Mouse (Mus musculus) lung, embryonic 16.5 days (tissue): ENCODE results near the gene March1. TPM values are rescaled to one million over a fixed set of nuclear protein-coding genes. Genes with fewer than 3 reads are reported as not detected.

Experiments
- ATAC-seq: fragments of 200-750 bp; cut with Nextera tagmentation; 2 replicates; pipeline ENCODE4 v1.8.0; 2017; ENCODE audit warnings: low read depth, mild to moderate bottlenecking, moderate library complexity
- H3K27ac ChIP-seq: fragments of 300-500 bp; sonication (generic); 2 replicates; pipeline ENCODE4 v1.5.1; 2014; ENCODE audit warnings: mild to moderate bottlenecking, control low read depth, low read length
- H3K27me3 ChIP-seq: fragments of 300-500 bp; sonication (generic); 2 replicates; pipeline ENCODE4 v1.6.1; 2014; ENCODE audit warnings: low read depth, low read length, mixed read lengths; ENCODE audit not compliant: control insufficient read depth, insufficient read depth
- H3K36me3 ChIP-seq: fragments of 300-500 bp; sonication (generic); 2 replicates; pipeline ENCODE4 v1.6.1; 2014; ENCODE audit warnings: low read length; ENCODE audit not compliant: control insufficient read depth, insufficient read depth
- H3K4me1 ChIP-seq: fragments of 300-500 bp; sonication (generic); replicated peaks from 2 replicates; pipeline ENCODE4 v1.6.1; 2014; ENCODE audit warnings: low read length, mixed read lengths; ENCODE audit not compliant: control insufficient read depth, insufficient read depth
- H3K4me2 ChIP-seq: fragments of 300-500 bp; sonication (generic); 2 replicates; pipeline ENCODE4 v1.6.1; 2014; ENCODE audit warnings: low read depth, low read length, control low read depth
- H3K4me3 ChIP-seq: fragments of 300-500 bp; sonication (generic); 2 replicates; pipeline ENCODE4 v1.5.1; 2014; ENCODE audit warnings: mild to moderate bottlenecking, low read length, control low read depth
- H3K9ac ChIP-seq: fragments of 300-500 bp; sonication (generic); 2 replicates; pipeline ENCODE4 v1.6.1; 2014; ENCODE audit warnings: low read length, control low read depth
- H3K9me3 ChIP-seq: fragments of 300-500 bp; sonication (generic); 2 replicates; pipeline ENCODE4 v1.6.1; 2016; ENCODE audit warnings: low read length; ENCODE audit not compliant: control insufficient read depth
- WGBS: fragments of 180-500 bp; shearing (Covaris S2); extraction: QIAGEN DNeasy Blood & Tissue Kit; methylation state at CpG from one replicate; pipeline ENCODE4 v1.1.7; 2014; 5-methylcytosine and 5-hydroxymethylcytosine counted together
- polyA plus RNA-seq: library from polyadenylated mRNA; unstranded; fragments of >200 nt; fragmentation: Nextera tagmentation; extraction: Ambion mirVana; gene quantifications from 2 replicates; pipeline ENCODE4 v1.2.1, GENCODE M21; 2015

The March1 gene
- polyA plus RNA-seq, 1 experiment from 2014 or later, result 0.54 TPM

- no peaks in the 10 kb centered on the region for H3K36me3 ChIP-seq
- H3K9ac ChIP-seq, result no peak overlapping the region
- no peak overlapping the region for H3K4me2 ChIP-seq
- WGBS, result 18% methylated on average over 1 of the region's 1 CpGs
- H3K9me3 ChIP-seq, result no peaks in the 10 kb centered on the region
- ATAC-seq, result no peak
- no peak overlapping the region for H3K27ac ChIP-seq
- H3K27me3 ChIP-seq, result no peaks in the 10 kb centered on the region
- H3K4me3 ChIP-seq, result no peak overlapping the region
- H3K4me1 ChIP-seq, result no peaks in the 10 kb centered on the region
Observed at GRCm38 (mm10) chr8:66442778-66443177, 825.1 kb downstream of the March1 start.

DNA sequence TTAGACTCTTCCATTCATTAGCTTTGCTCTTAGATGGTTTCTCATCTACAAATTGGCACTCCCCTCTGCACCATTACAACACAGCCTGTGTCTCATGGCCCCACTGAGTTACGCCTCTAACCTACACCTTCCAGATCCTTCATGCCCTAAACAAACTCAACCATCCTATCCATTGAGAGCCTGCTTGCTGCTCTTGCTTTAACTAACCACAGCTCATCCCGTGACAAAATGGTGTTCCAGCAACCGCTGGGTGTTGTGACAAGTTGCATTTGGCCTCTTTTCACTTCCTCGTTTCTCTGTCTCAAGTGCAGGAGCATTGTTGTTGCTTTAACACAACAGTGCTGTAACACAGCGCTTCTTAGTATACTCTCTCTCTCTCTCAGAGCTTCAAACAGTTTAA, 826.4 kb downstream of the March1 start:
- 60% methylated on average over 5 of the region's 5 CpGs for WGBS
- H3K4me2 ChIP-seq, result no peak overlapping the region
- H3K4me3 ChIP-seq, result no peak overlapping the region
- H3K36me3 ChIP-seq, result no peaks in the 10 kb centered on the region
- H3K27me3 ChIP-seq, result no peaks in the 10 kb centered on the region
- no peaks in the 10 kb centered on the region for H3K4me1 ChIP-seq
- no peak for ATAC-seq
- H3K9me3 ChIP-seq, result no peaks in the 10 kb centered on the region
- no peak overlapping the region for H3K9ac ChIP-seq
- no peak overlapping the region for H3K27ac ChIP-seq

DNA sequence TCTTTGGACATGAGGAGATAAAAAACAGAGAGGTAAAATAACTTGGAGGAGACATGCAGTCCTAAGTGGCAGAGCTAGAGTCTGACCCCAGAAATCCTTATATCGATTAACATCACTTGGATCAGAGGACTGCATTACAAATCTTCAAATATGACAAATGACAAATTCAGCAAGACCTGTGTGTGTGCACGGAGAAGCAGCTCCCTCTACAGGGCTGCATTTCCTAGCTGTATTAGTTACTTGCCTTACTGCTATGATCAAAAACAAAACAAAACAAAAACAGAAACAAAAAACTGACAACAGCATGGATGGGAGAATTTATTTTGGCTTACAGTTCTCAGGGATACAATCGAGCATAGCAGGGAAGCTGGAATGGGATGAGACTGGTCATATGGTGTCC, 827.7 kb downstream of the March1 start:
- no peaks in the 10 kb centered on the region for H3K36me3 ChIP-seq
- H3K27ac ChIP-seq, result no peak overlapping the region
- no peaks in the 10 kb centered on the region for H3K27me3 ChIP-seq
- no peak overlapping the region for H3K4me2 ChIP-seq
- no peak overlapping the region for H3K9ac ChIP-seq
- no peak overlapping the region for H3K4me3 ChIP-seq
- no peak for ATAC-seq
- H3K4me1 ChIP-seq, result no peaks in the 10 kb centered on the region
- WGBS, result 60% methylated on average over 3 of the region's 3 CpGs
- H3K9me3 ChIP-seq, result no peaks in the 10 kb centered on the region

GRCm38 (mm10) chr8:66450691-66451090, 833.0 kb downstream of the March1 start:
- no peaks in the 10 kb centered on the region for H3K27me3 ChIP-seq
- ATAC-seq, result no peak
- no peak overlapping the region for H3K4me2 ChIP-seq
- no peaks in the 10 kb centered on the region for H3K4me1 ChIP-seq
- WGBS, result 20% methylated on average over 5 of the region's 5 CpGs
- no peaks in the 10 kb centered on the region for H3K36me3 ChIP-seq
- H3K9ac ChIP-seq, result no peak overlapping the region
- no peak overlapping the region for H3K4me3 ChIP-seq
- no peaks in the 10 kb centered on the region for H3K9me3 ChIP-seq
- no peak overlapping the region for H3K27ac ChIP-seq

GRCm38 (mm10) chr8:66457057-66457456, 839.4 kb downstream of the March1 start:
- H3K27ac ChIP-seq, result no peak overlapping the region
- H3K4me3 ChIP-seq, result no peak overlapping the region
- no peaks in the 10 kb centered on the region for H3K27me3 ChIP-seq
- no peak overlapping the region for H3K9ac ChIP-seq
- H3K36me3 ChIP-seq, result no peaks in the 10 kb centered on the region
- H3K4me1 ChIP-seq, result no peaks in the 10 kb centered on the region
- H3K4me2 ChIP-seq, result no peak overlapping the region
- no peak for ATAC-seq
- H3K9me3 ChIP-seq, result no peaks in the 10 kb centered on the region

GRCm38 (mm10) chr8:66469821-66470220, 852.1 kb downstream of the March1 start:
- no peak overlapping the region for H3K4me2 ChIP-seq
- no peaks in the 10 kb centered on the region for H3K27me3 ChIP-seq
- H3K4me1 ChIP-seq, result no peaks in the 10 kb centered on the region
- H3K9ac ChIP-seq, result no peak overlapping the region
- WGBS, result 66% methylated on average over 3 of the region's 3 CpGs
- H3K27ac ChIP-seq, result no peak overlapping the region
- H3K4me3 ChIP-seq, result no peak overlapping the region
- H3K36me3 ChIP-seq, result no peaks in the 10 kb centered on the region
- no peaks in the 10 kb centered on the region for H3K9me3 ChIP-seq
- ATAC-seq, result no peak

DNA sequence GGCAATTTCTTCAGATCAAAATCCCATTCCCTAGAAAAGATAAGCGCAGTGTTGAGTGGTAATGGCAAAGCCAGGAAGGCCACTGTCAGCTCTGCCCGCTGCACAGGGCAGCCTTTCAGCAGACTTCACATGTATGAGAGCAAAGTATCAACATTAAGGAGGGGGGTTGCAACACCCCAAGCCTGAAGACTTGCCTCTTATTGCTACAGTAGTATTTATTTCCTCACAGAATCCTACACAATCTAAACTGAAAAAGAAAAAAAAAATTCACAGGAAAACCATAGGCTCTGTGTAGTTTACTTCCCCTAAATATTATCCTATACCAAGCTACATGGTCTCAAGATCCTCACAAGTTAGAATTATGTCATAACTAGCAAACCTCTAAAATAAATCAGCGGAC, 859.2 kb downstream of the March1 start:
- no peaks in the 10 kb centered on the region for H3K27me3 ChIP-seq
- H3K4me2 ChIP-seq, result no peak overlapping the region
- peaks cover 25% of the 10 kb centered on the region for H3K36me3 ChIP-seq
- ATAC-seq, result no peak
- H3K4me3 ChIP-seq, result no peak overlapping the region
- H3K9ac ChIP-seq, result no peak overlapping the region
- WGBS, result 91% methylated on average over 3 of the region's 3 CpGs
- H3K4me1 ChIP-seq, result no peaks in the 10 kb centered on the region
- H3K9me3 ChIP-seq, result no peaks in the 10 kb centered on the region
- H3K27ac ChIP-seq, result no peak overlapping the region

- ATAC-seq, result peak; percentile 96
- Histone ChIP-seq H3K36me3 (0 out of 2 replicates have a peak, but pooled peaks cover 6% of the 10 kb centered on the region), H3K4me1 (0 out of 2 replicates have a peak, but pooled peaks cover 4% of the 10 kb centered on the region), H3K9ac (peak within 1 kb of the TSS; percentile 90), H3K4me2 (peak within 1 kb of the TSS; percentile 84), H3K27me3 (no peaks in the 10 kb centered on the region), H3K4me3 (peak within 1 kb of the TSS; percentile 98), H3K27ac (peak within 1 kb of the TSS; percentile 43), H3K9me3 (no peaks in the 10 kb centered on the region)
- WGBS, result under 1% methylated on average over 43 of the region's 45 CpGs
Observed at GRCm38 (mm10) chr8:66486084-66486763, 868.5 kb downstream of the March1 start, which contains the start of gene Tma16. Gene Tma16 (minus strand): TSS chr8:66486530.

DNA sequence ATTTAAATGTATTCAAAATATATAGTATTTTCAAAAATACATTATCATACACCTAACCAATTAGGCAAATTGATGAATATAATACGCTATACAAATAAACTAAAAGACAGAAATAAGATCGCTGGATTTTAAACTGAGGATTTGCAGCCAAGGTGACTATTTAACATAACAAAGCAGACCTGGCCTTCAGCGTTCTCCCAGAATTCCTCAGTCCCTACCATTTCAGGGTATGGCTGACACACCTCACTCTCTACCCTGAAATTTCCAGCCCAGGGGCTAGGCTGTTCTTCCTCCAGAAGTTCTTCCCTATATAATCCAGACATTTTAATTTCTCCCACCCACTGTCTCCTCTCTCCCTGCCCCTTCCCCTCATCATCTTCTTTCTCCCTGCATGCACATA, 870.9 kb downstream of the March1 start:
- H3K36me3 ChIP-seq, result no peaks in the 10 kb centered on the region
- no peak overlapping the region for H3K9ac ChIP-seq
- H3K4me3 ChIP-seq, result no peak overlapping the region
- 52% methylated on average over 3 of the region's 3 CpGs for WGBS
- H3K4me2 ChIP-seq, result no peak overlapping the region
- ATAC-seq, result no peak
- H3K9me3 ChIP-seq, result no peaks in the 10 kb centered on the region
- no peak overlapping the region for H3K27ac ChIP-seq
- H3K4me1 ChIP-seq, result 0 out of 2 replicates have a peak, but pooled peaks cover 4% of the 10 kb centered on the region
- H3K27me3 ChIP-seq, result no peaks in the 10 kb centered on the region
